Mouse (Mus musculus): Measurements from ENCODE around the gene Olfr204. TPM values are rescaled to one million over a fixed set of nuclear protein-coding genes. Genes with fewer than 3 reads are reported as not detected.
"Not testable (repeated sequence)": the region's sequence is repeated elsewhere in the genome, so short reads cannot be mapped to it uniquely, and the experiment has no call there.

The Olfr204 gene
- total RNA-seq (2021): not detected

- no peak for DNase-seq (ENCODE audit: low spot score)
- intact Hi-C loops (cut with DNase I): no loop called here
These were observed at the start of gene Olfr204 for GRCm38 (mm10) chr16:59318148-59318547. Olfr204 (minus strand) TSS chr16:59318248.

- intact Hi-C loops (cut with DNase I): no loop called here
- DNase-seq (ENCODE audit: low spot score): no peak
These were observed 45.8 kb upstream of the Olfr204 start, which contains the start of gene Olfr209 for GRCm38 (mm10) chr16:59363893-59364292. Olfr209 (minus strand) TSS chr16:59363993.

- intact Hi-C loops (cut with DNase I): no loop called here
These were observed 31.1 kb upstream of the Olfr204 start, which contains the start of gene Olfr206 for GRCm38 (mm10) chr16:59349146-59349545. Olfr206 (minus strand) TSS chr16:59349246.

GRCm38 (mm10) chr16:59331038-59331437 lies 13.0 kb upstream of the Olfr204 start, which contains the start of gene Olfr205:
Olfr205 (minus strand) TSS chr16:59331138.
- no peak for DNase-seq (ENCODE audit: low spot score)
- intact Hi-C loops (cut with DNase I): no loop called here

More at GRCm38 (mm10) chr16:59349146-59349545, 31.1 kb upstream of the Olfr204 start, which contains the start of gene Olfr206:
- DNase-seq (ENCODE audit: low spot score): no peak

GRCm38 (mm10) chr16:59323262-59323661 lies 5.2 kb upstream of the Olfr204 start:
- DNase-seq (ENCODE audit: low spot score); intact Hi-C loops (cut with DNase I): not testable (repeated sequence)

GRCm38 (mm10) chr16:59298581-59298980 lies 19.5 kb downstream of the Olfr204 start, which contains the start of gene Olfr203:
Olfr203 (plus strand) TSS chr16:59298881.
- DNase-seq (ENCODE audit: low spot score): no peak
- intact Hi-C loops (cut with DNase I): no loop called here

GRCm38 (mm10) chr16:59287576-59287975 lies 30.5 kb downstream of the Olfr204 start:
- intact Hi-C loops (cut with DNase I); DNase-seq (ENCODE audit: low spot score): not testable (repeated sequence)

- intact Hi-C loops (cut with DNase I): no loop called here
- DNase-seq (ENCODE audit: low spot score): no peak
These were observed 31.4 kb downstream of the Olfr204 start, which contains the start of gene Olfr202 for GRCm38 (mm10) chr16:59286693-59287092. Olfr202 (minus strand) TSS chr16:59286793.

- intact Hi-C loops (cut with DNase I): no loop called here
- DNase-seq (ENCODE audit: low spot score): no peak
These were observed 34.6 kb downstream of the Olfr204 start for GRCm38 (mm10) chr16:59283476-59283875.

GRCm38 (mm10) chr16:59280542-59280941 lies 37.5 kb downstream of the Olfr204 start:
- intact Hi-C loops (cut with DNase I): no loop called here
- DNase-seq (ENCODE audit: low spot score): no peak

GRCm38 (mm10) chr16:59272532-59272931 lies 45.5 kb downstream of the Olfr204 start, which contains the start of gene Olfr201:
Olfr201 (minus strand) TSS chr16:59272632.
- DNase-seq (ENCODE audit: low spot score); intact Hi-C loops (cut with DNase I): not testable (repeated sequence)

GRCm38 (mm10) chr16:59269097-59269496 lies 49.0 kb downstream of the Olfr204 start:
- intact Hi-C loops (cut with DNase I); DNase-seq (ENCODE audit: low spot score): not testable (repeated sequence)

Other genes with a start within 250 kb of the Olfr204 start
- not detected for gene Olfr190, start 240.2 kb downstream of the Olfr204 start, total RNA-seq (2021)
- gene Olfr191, start 228.4 kb downstream of the Olfr204 start, total RNA-seq (2021): not detected
- not detected for gene Olfr193, start 206.4 kb downstream of the Olfr204 start, total RNA-seq (2021)
- not detected for gene Olfr194, start 197.2 kb downstream of the Olfr204 start, total RNA-seq (2021)
- not detected for gene Olfr195, start 171.2 kb downstream of the Olfr204 start, total RNA-seq (2021)
- gene Olfr196, start 147.8 kb downstream of the Olfr204 start, total RNA-seq (2021): not detected
- not detected for gene Olfr198, start 114.7 kb downstream of the Olfr204 start, total RNA-seq (2021)
- gene Olfr199, start 98.5 kb downstream of the Olfr204 start, total RNA-seq (2021): not detected
- not detected for gene Olfr201, start 45.6 kb downstream of the Olfr204 start, total RNA-seq (2021)
- gene Olfr202, start 31.5 kb downstream of the Olfr204 start, total RNA-seq (2021): not detected
- not detected for gene Olfr203, start 19.4 kb downstream of the Olfr204 start, total RNA-seq (2021)
- not detected for gene Olfr205, start 12.9 kb upstream of the Olfr204 start, total RNA-seq (2021)
- not detected for gene Olfr206, start 31.0 kb upstream of the Olfr204 start, total RNA-seq (2021)
- gene Olfr209, start 45.7 kb upstream of the Olfr204 start, total RNA-seq (2021): not detected
- gene Gabrr3, start 89.1 kb upstream of the Olfr204 start, total RNA-seq (2021): under 1 TPM in 1 of 2 experiments, not detected in 1; 0.06 TPM
- 10 to 100 TPM; 16.6 to 17.9 TPM for gene Riox2, start 153.5 kb upstream of the Olfr204 start, total RNA-seq (2021)